Mouse (Mus musculus): ENCODE data around the gene Kat2a. TPM values are rescaled to one million over a fixed set of nuclear protein-coding genes. Genes with fewer than 3 reads are reported as not detected.

Kat2a gene
- polyA plus RNA-seq, 1 experiment, result 56.4 TPM

DNA sequence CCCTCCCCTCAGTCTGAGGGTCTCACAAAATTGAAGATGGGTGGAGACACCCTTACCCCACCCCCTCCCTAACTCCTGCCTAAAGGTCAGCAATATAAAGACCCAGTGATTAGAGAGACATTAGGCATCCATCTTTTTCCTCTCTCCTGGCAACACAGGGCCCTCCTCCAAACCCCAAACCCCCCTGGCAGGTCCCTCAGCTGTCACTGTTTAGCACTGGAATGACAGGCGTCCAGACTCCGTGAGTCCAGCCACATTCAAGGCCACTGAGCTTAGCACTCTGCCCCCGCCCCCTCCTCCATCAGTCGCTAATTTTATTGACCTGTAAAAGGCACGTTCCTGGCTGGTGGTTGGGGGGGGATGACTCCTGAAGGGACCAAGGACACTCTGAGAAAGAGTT lies 19.1 kb downstream of the Kat2a start:
- Histone ChIP-seq H3K4me1 (ENCODE audit: control insufficient read depth, insufficient read depth, low read length) (no peaks in the 10 kb centered on the region), H3K4me3 (replicated peaks; ENCODE audit: insufficient read depth, low read depth, low read length) (no peak overlapping the region), H3K27ac (ENCODE audit: insufficient read depth, low read length) (no peak overlapping the region), H3K27me3 (ENCODE audit: control insufficient read depth, insufficient read depth, low read length) (no peaks in the 10 kb centered on the region)
- TF ChIP-seq CTCF (IDR thresholded peaks at IDR 0.05; ENCODE audit: borderline replicate concordance, insufficient read depth, low read depth, low read length) (no peak), POLR2A (IDR thresholded peaks at IDR 0.05; ENCODE audit: borderline replicate concordance, insufficient read depth, low read length) (no peak)
- no peak for DNase-seq
- WGBS, result 60% methylated on average over 5 of the region's 5 CpGs

DNA sequence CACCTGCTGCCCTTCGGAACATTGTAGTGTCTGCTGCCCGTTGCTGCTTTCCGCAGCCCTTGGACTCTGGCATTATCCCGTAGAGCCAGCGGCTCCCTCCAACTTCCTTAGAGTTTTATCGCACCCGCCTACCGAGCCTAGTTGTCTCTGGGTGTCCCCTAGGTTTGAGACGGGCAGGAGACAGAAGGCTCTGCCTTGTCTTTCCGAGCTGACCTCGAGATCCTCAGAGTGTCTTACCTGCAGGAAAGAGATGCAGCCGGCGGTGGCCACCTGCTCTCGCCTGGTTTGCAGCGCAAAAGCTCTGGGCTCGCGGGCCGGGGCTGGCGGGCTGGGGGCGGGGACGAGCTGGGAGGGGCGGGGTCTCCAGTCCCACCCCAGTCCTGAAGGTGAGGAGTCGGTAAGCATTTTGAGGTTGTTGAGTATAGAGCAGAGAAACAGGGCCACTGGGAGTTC lies 20.1 kb downstream of the Kat2a start, which contains the start of gene Zfp385c:
Zfp385c (minus strand) TSS at position 292 of the 453 bp plus-strand sequence.
- 8% methylated on average over 23 of the region's 23 CpGs for WGBS
- TF ChIP-seq POLR2A (IDR thresholded peaks at IDR 0.05; ENCODE audit: borderline replicate concordance, insufficient read depth, low read length) (no peak), CTCF (IDR thresholded peaks at IDR 0.05; ENCODE audit: borderline replicate concordance, insufficient read depth, low read depth, low read length) (no peak)
- Histone ChIP-seq H3K4me1 (ENCODE audit: control insufficient read depth, insufficient read depth, low read length) (no peaks in the 10 kb centered on the region), H3K27me3 (ENCODE audit: control insufficient read depth, insufficient read depth, low read length) (no peaks in the 10 kb centered on the region), H3K4me3 (replicated peaks; ENCODE audit: insufficient read depth, low read depth, low read length) (peak within 1 kb of the TSS; percentile 40), H3K27ac (ENCODE audit: insufficient read depth, low read length) (no peak within 1 kb of the TSS)
- DNase-seq, result no peak

DNA sequence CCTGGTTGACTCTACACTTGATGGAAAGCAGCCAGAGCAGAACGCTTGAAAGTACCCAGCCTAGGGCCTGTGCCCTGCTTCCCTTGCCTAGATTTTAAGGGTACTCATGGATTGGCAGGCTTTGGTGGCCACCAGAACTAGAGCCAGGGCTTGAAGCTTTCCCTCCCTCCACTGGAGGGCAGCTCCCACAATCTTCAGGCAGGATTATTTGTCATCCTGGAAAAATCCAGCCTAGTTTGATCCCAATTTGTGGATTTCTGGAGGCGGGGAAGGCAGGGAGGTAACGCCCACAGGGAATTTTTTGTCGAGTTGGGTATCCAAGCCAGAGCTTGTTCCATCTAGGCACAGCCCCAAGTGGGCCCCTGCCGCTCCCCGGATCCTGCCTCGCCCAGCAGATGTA lies 21.9 kb downstream of the Kat2a start:
- 27% methylated on average over 7 of the region's 7 CpGs for WGBS
- no peaks in the 10 kb centered on the region for H3K27me3 ChIP-seq (ENCODE audit: control insufficient read depth, insufficient read depth, low read length)

DNA sequence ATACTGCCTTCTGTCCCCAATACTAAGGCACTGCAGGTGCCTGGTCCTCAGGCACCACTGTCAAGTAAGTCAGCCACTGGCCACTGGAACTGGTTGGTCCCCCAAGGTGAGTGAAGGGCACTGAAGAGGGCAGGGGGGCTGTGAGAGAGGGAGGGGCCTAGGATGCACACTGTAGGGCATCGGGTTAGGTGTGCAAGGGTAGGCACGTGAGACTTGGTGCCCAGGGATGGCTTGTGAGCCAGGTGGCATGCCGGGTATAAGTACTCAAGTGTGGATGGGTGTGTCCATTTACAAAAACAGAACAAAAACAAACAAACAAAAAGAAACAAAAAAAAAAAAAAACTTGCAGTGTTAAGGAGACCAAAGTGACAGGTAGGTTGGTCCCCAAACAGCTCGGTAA lies 23.8 kb downstream of the Kat2a start:
- Histone ChIP-seq H3K4me1 (ENCODE audit: control insufficient read depth, insufficient read depth, low read length) (no peaks in the 10 kb centered on the region), H3K27ac (ENCODE audit: insufficient read depth, low read length) (no peak overlapping the region), H3K27me3 (ENCODE audit: control insufficient read depth, insufficient read depth, low read length) (no peaks in the 10 kb centered on the region), H3K4me3 (replicated peaks; ENCODE audit: insufficient read depth, low read depth, low read length) (no peak overlapping the region)
- TF ChIP-seq CTCF (IDR thresholded peaks at IDR 0.05; ENCODE audit: borderline replicate concordance, insufficient read depth, low read depth, low read length), result no peak
- no peak for TF ChIP-seq POLR2A (IDR thresholded peaks at IDR 0.05; ENCODE audit: borderline replicate concordance, insufficient read depth, low read length)
- WGBS, result 87% methylated on average over 4 of the region's 4 CpGs
- no peak for DNase-seq

More for the DNA sequence above, 21.9 kb downstream of the Kat2a start:
- DNase-seq, result no peak
- Histone ChIP-seq H3K27ac (ENCODE audit: insufficient read depth, low read length) (no peak overlapping the region), H3K4me1 (ENCODE audit: control insufficient read depth, insufficient read depth, low read length) (no peaks in the 10 kb centered on the region), H3K4me3 (replicated peaks; ENCODE audit: insufficient read depth, low read depth, low read length) (no peak overlapping the region)
- TF ChIP-seq POLR2A (IDR thresholded peaks at IDR 0.05; ENCODE audit: borderline replicate concordance, insufficient read depth, low read length), result no peak
- no peak for TF ChIP-seq CTCF (IDR thresholded peaks at IDR 0.05; ENCODE audit: borderline replicate concordance, insufficient read depth, low read depth, low read length)

DNA sequence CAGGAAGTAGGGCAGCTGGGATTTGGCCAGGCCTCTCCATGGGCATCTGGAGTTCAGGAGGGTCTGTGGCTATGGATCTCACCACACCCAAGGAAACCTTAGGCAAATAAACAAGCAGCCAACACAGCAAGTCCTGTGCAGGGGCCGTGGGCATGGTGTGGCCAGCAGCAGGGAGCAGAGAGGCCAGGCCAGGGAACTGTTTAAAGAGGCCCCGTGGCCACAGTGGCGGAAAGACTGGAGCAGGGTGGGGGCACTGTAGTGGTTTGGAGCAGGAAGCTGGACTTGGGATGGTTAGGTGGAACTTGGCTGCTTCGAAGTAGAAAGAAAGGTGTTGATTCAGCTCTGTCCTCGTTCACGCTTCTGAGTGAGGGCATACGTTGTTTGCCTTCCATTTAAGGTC lies 25.0 kb downstream of the Kat2a start:
- Histone ChIP-seq H3K27me3 (ENCODE audit: control insufficient read depth, insufficient read depth, low read length) (no peaks in the 10 kb centered on the region), H3K4me1 (ENCODE audit: control insufficient read depth, insufficient read depth, low read length) (no peaks in the 10 kb centered on the region), H3K27ac (ENCODE audit: insufficient read depth, low read length) (no peak overlapping the region), H3K4me3 (replicated peaks; ENCODE audit: insufficient read depth, low read depth, low read length) (no peak overlapping the region)
- no peak for DNase-seq
- TF ChIP-seq POLR2A (IDR thresholded peaks at IDR 0.05; ENCODE audit: borderline replicate concordance, insufficient read depth, low read length) (no peak), CTCF (IDR thresholded peaks at IDR 0.05; ENCODE audit: borderline replicate concordance, insufficient read depth, low read depth, low read length) (no peak)
- WGBS, result 81% methylated on average over 7 of the region's 7 CpGs

DNA sequence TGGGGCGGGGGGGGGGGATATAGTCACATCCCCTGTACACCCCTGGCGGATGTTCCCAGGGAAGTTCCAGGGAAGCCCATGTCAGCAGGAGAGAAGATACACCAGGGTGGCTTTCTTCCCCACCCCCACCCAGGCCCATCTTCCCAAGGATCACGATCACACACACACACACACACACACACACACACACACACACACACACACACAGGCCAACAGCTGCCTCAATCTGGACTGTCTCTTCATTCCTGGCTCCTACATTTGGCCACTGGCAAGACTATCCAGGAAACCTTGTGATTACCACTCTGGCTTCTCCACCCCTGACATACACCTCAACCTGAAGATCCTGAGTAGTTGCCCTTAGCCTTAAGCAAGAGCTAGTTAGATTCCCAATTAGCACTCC lies 26.9 kb downstream of the Kat2a start:
- WGBS, result 79% methylated on average over 3 of the region's 3 CpGs

DNA sequence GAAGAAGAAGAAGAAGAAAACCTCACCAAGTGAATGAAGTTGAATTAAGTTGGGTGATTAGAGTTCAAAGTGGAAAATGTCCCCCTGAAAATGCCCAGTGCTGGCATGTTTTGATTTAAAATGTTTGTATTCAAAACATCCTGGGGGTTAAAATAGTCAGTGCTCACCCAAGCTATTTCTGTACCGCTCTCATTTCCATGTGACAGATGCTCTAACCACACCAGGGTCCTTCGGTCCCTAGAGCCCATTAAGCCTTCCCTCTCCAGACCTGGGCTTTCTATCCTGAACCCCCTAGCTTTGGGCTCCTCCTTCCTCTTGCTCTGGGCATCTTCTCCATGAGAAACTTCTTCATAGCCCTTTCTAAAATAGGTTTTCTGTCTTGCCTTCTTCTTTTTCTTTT lies 28.2 kb downstream of the Kat2a start:
- H3K27ac ChIP-seq (ENCODE audit: insufficient read depth, low read length), result no peak overlapping the region
- H3K4me3 ChIP-seq (replicated peaks; ENCODE audit: insufficient read depth, low read depth, low read length), result no peak overlapping the region
- 47% methylated on average over 2 of the region's 2 CpGs for WGBS
- H3K27me3 ChIP-seq (ENCODE audit: control insufficient read depth, insufficient read depth, low read length), result no peaks in the 10 kb centered on the region
- no peak for DNase-seq
- TF ChIP-seq CTCF (IDR thresholded peaks at IDR 0.05; ENCODE audit: borderline replicate concordance, insufficient read depth, low read depth, low read length) (no peak), POLR2A (IDR thresholded peaks at IDR 0.05; ENCODE audit: borderline replicate concordance, insufficient read depth, low read length) (no peak)
- H3K4me1 ChIP-seq (ENCODE audit: control insufficient read depth, insufficient read depth, low read length), result no peaks in the 10 kb centered on the region

More for the DNA sequence above, 26.9 kb downstream of the Kat2a start:
- Histone ChIP-seq H3K27me3 (ENCODE audit: control insufficient read depth, insufficient read depth, low read length) (no peaks in the 10 kb centered on the region), H3K4me3 (replicated peaks; ENCODE audit: insufficient read depth, low read depth, low read length) (no peak overlapping the region), H3K27ac (ENCODE audit: insufficient read depth, low read length) (no peak overlapping the region), H3K4me1 (ENCODE audit: control insufficient read depth, insufficient read depth, low read length) (no peaks in the 10 kb centered on the region)
- no peak for TF ChIP-seq CTCF (IDR thresholded peaks at IDR 0.05; ENCODE audit: borderline replicate concordance, insufficient read depth, low read depth, low read length)
- TF ChIP-seq POLR2A (IDR thresholded peaks at IDR 0.05; ENCODE audit: borderline replicate concordance, insufficient read depth, low read length), result no peak
- no peak for DNase-seq

DNA sequence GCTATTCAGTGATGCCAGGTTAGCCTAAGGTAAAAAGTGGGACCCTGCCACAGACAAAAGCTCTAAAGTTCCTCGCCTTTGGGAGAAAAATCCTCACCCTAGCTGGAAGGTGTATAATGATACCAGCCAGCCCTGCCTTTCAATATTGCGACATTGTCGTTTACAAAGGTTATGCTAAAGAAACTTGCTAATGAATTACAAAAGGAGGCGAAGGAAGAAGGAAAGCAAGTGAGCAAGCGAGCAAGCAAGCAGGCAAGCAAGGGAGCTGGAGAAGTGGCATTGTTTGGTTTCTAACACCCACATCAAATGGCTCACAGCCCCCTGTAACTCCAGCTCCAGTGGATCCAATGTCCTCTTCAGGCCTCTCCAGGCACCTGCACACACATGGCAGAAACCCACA lies 29.7 kb downstream of the Kat2a start:
- no peak for DNase-seq
- Histone ChIP-seq H3K27ac (ENCODE audit: insufficient read depth, low read length) (no peak overlapping the region), H3K27me3 (ENCODE audit: control insufficient read depth, insufficient read depth, low read length) (no peaks in the 10 kb centered on the region), H3K4me1 (ENCODE audit: control insufficient read depth, insufficient read depth, low read length) (no peaks in the 10 kb centered on the region), H3K4me3 (replicated peaks; ENCODE audit: insufficient read depth, low read depth, low read length) (no peak overlapping the region)
- no peak for TF ChIP-seq POLR2A (IDR thresholded peaks at IDR 0.05; ENCODE audit: borderline replicate concordance, insufficient read depth, low read length)
- TF ChIP-seq CTCF (IDR thresholded peaks at IDR 0.05; ENCODE audit: borderline replicate concordance, insufficient read depth, low read depth, low read length), result no peak
- WGBS, result 86% methylated on average over 5 of the region's 5 CpGs

All from cerebellum, adult 2 months (tissue).